Mouse (Mus musculus): ENCODE data around the gene Il18bp.

The Il18bp gene

GRCm38 (mm10) chr7:102018590-102018989, at the start of gene Il18bp:
Il18bp (minus strand) TSS chr7:102018690.
- WGBS: 93% methylated on average over 3 of the region's 3 CpGs

GRCm38 (mm10) chr7:102066363-102066762, 47.9 kb upstream of the Il18bp start:
- WGBS: 67% methylated on average over 6 of the region's 6 CpGs

GRCm38 (mm10) chr7:102065046-102065891, 46.8 kb upstream of the Il18bp start, which contains the start of the genes Rnf121, Xndc1 and Xntrpc:
Rnf121 (minus strand) TSS chr7:102065469.
Xndc1 (plus strand) TSS chr7:102065511.
Xntrpc (plus strand) TSS chr7:102065713.
- under 1% methylated on average over 56 of the region's 56 CpGs for WGBS

- under 1% methylated on average over 9 of the region's 9 CpGs for WGBS
Measured at GRCm38 (mm10) chr7:102064655-102065045, 46.2 kb upstream of the Il18bp start.

GRCm38 (mm10) chr7:102063891-102064290, 45.4 kb upstream of the Il18bp start:
- WGBS: 88% methylated on average over 9 of the region's 9 CpGs

GRCm38 (mm10) chr7:102062203-102062602, 43.7 kb upstream of the Il18bp start:
- 70% methylated on average over 1 of the region's 1 CpGs for WGBS

- WGBS: 81% methylated on average over 3 of the region's 3 CpGs
Measured at GRCm38 (mm10) chr7:102061353-102061752, 42.9 kb upstream of the Il18bp start.

- WGBS: 59% methylated on average over 2 of the region's 2 CpGs
Measured at GRCm38 (mm10) chr7:102042314-102042713, 23.8 kb upstream of the Il18bp start.

- 83% methylated on average over 3 of the region's 3 CpGs for WGBS
Measured at GRCm38 (mm10) chr7:102037318-102037717, 18.8 kb upstream of the Il18bp start.

GRCm38 (mm10) chr7:102035534-102035933, 17.0 kb upstream of the Il18bp start:
- 48% methylated on average over 2 of the region's 2 CpGs for WGBS

- WGBS: 76% methylated on average over 1 of the region's 1 CpGs
Measured at GRCm38 (mm10) chr7:102034904-102035303, 16.4 kb upstream of the Il18bp start.

GRCm38 (mm10) chr7:102025187-102026119, 7.0 kb upstream of the Il18bp start:
- WGBS: 70% methylated on average over 2 of the region's 2 CpGs

- WGBS: 59% methylated on average over 9 of the region's 9 CpGs
Measured at GRCm38 (mm10) chr7:102023821-102024220, 5.3 kb upstream of the Il18bp start.

GRCm38 (mm10) chr7:102020934-102021333, 2.4 kb upstream of the Il18bp start:
- WGBS: 96% methylated on average over 2 of the region's 2 CpGs

GRCm38 (mm10) chr7:102019362-102019761, 872 bp upstream of the Il18bp start:
- WGBS: 59% methylated on average over 3 of the region's 3 CpGs

- 45% methylated on average over 7 of the region's 7 CpGs for WGBS
Measured at GRCm38 (mm10) chr7:102018034-102018433, 456 bp downstream of the Il18bp start.

GRCm38 (mm10) chr7:102017452-102017851, 1.0 kb downstream of the Il18bp start:
- WGBS: 56% methylated on average over 5 of the region's 5 CpGs

GRCm38 (mm10) chr7:102016936-102017335, 1.6 kb downstream of the Il18bp start:
- 45% methylated on average over 4 of the region's 4 CpGs for WGBS

GRCm38 (mm10) chr7:102014995-102015394, 3.5 kb downstream of the Il18bp start:
- WGBS: 84% methylated on average over 2 of the region's 2 CpGs

- 89% methylated on average over 8 of the region's 8 CpGs for WGBS
Measured at GRCm38 (mm10) chr7:102013416-102013815, 5.1 kb downstream of the Il18bp start.

GRCm38 (mm10) chr7:102011855-102012254, 6.6 kb downstream of the Il18bp start:
- WGBS: 61% methylated on average over 9 of the region's 9 CpGs

- 89% methylated on average over 1 of the region's 1 CpGs for WGBS
Measured at GRCm38 (mm10) chr7:102006520-102006919, 12.0 kb downstream of the Il18bp start.
